Mouse (Mus musculus): ENCODE measurements around the gene Mgst3.

Mgst3 gene

GRCm38 (mm10) chr1:167393683-167394492 is at the start of gene Mgst3:
TSS of gene Mgst3 (minus strand) at chr1:167393841.
- DNase-seq (ENCODE audit: low spot score in 2 of 2) = peak; percentile 96 to 97

- no peak for DNase-seq (ENCODE audit: low spot score in 2 of 2)
Observed at GRCm38 (mm10) chr1:167438231-167438885, 44.7 kb upstream of the Mgst3 start.

DNA sequence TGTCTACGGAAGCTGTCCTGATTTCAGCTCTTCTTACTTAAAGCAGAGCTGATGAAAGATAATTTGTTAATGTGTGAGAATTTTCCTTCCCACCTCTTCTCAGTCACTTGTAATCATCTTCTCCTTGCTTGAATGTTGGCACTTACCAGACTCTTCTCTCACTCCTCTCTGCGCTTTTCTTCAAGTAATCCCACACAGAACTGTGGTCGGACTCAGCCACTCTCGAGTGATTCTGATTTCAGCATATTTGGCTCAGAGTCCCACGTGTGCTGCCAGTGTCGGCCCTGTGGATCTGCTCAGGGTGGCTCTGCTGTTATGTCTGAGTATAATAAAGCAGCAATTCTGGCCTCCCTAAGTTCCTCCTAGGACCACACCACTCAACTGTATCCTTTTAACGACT is 43.5 kb upstream of the Mgst3 start:
- DNase-seq (ENCODE audit: low spot score in 2 of 2) = no peak

DNA sequence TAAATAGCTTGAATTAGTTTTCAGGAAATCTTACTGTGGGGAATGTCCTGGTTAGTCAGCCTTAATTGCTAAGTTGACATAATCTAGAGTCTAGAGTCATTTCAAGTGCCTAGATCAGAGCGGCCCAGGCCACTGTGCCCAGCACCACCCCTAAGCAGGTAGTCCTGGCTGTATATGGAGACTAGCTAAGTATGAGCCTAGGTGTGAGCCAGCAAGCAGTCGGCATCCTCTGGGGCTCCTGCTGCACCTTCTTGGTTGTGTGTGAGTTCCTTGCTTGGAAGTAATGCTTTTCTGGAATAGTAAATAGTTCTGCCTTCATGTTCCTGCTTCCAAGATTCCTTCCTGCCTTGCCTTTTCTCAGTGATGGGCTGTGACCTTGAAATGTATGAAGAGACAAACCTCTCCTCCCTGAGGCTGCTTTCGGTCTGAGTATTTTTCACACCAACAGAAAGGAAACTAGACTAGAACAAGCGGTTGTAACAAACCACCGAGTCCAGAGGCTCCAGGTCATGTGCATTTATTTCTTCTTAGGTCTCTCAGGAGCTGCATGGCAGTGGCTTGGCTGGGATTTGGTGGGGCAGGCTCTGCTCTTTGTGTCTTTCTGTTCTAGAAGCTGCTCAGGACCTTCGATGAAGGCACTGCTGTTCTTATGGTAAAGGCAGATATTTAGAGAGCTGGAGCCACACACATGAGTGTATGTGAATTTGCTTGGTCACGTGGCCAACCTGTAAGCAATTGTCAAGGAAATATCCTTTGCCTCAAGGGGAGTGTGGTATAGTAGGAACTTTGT is 42.7 kb upstream of the Mgst3 start:
- no peak for DNase-seq (ENCODE audit: low spot score in 2 of 2)

DNA sequence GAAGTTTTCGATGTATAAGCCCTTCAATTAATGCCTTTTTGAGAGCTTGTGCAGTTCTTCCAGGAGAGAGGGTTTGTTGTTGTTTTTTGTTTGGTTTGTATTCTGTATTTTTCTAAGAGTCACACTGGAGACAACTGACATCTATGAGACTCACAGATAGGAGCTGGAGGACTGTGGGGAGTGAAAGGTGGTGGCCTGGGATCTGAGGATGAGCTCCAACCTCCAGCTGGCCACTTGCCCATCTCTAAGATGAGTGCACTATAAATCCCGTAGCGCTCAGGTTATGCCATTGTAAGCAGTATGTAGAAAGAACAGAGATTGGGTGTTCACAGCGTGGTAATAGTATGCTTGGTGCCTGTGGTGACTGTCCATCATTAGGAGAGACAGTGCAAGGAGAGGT is 41.3 kb upstream of the Mgst3 start:
- DNase-seq (ENCODE audit: low spot score in 2 of 2) = no peak

- DNase-seq (ENCODE audit: low spot score in 2 of 2) = no peak
Observed at GRCm38 (mm10) chr1:167430976-167431676, 37.5 kb upstream of the Mgst3 start.

- DNase-seq (ENCODE audit: low spot score in 2 of 2) = no peak
Observed at GRCm38 (mm10) chr1:167426681-167427080, 33.0 kb upstream of the Mgst3 start.

DNA sequence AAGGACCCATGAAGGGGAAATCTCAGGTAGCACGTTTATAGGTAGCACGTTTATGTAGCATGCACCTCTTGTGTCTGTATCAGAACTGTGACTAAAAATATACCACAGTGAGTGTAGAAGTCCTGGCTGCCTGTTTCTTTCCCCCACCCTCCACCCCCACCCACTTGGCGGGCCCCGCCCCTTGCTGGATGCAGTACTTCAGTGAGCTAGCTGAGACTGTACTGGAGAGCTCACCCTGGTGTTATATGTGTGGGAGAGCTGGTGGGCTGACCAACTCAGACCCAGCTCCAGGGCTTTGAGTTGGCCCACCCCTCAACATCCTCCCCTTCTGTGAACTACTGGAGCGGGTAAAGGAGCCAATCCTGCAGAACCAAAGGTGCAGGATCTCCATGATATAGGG is 31.9 kb upstream of the Mgst3 start:
- DNase-seq (ENCODE audit: low spot score in 2 of 2) = no peak

DNA sequence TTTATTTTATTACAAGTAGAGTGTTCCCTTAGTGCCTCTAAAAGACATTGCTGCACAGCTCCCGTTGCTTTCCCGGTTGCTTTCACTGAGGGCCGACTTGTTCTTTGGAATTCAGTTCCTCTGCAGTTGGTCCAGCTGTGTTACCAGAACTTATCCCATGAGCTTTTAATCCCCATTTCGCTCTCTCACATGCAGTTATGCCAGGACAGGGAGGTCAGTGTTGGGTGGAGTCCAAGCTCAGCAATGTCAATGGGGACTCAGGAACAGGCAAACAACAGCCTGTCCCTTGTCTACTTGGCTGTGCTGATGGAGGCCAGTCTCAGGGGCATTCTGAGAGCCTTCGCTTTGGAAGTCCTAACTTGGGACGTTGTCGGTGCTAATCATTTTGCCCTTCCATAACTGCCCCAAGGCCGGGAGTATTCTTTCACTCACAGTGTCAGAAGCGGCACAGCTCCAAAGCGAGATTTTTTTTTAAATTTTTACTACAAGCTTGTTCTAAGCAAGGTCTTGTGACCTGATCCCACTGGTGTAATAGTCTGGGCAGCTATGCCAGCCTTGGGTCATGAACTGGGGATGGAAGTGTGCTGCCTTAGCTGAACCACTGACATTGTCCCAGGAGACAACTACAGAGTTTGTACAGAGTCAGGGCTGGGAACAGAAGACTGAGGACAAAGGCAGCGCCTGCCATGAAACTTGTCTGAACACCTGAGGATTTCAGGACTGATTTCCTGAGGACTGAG is 29.0 kb upstream of the Mgst3 start:
- DNase-seq (ENCODE audit: low spot score in 2 of 2) = no peak

DNA sequence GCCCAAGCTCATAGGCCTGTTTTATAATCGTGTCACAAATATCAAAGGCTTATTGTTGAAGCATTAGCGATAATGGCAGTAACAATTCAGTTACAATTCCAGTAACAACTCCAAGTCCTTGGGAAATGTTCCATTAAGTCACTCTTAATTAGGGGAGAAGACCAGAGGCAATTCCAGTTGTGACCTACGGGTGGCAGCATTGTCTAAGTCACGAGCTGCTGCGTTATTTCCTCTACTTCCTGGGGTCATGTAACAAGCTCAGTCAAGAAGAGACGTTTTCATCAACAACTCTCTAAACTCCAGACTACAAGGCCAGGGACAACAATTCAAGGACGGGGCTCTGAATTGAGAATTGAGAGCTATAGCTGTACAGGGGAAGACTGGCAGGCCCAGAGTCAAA is 21.2 kb upstream of the Mgst3 start:
- DNase-seq (ENCODE audit: low spot score in 2 of 2) = peak; percentile 77 to 82

DNA sequence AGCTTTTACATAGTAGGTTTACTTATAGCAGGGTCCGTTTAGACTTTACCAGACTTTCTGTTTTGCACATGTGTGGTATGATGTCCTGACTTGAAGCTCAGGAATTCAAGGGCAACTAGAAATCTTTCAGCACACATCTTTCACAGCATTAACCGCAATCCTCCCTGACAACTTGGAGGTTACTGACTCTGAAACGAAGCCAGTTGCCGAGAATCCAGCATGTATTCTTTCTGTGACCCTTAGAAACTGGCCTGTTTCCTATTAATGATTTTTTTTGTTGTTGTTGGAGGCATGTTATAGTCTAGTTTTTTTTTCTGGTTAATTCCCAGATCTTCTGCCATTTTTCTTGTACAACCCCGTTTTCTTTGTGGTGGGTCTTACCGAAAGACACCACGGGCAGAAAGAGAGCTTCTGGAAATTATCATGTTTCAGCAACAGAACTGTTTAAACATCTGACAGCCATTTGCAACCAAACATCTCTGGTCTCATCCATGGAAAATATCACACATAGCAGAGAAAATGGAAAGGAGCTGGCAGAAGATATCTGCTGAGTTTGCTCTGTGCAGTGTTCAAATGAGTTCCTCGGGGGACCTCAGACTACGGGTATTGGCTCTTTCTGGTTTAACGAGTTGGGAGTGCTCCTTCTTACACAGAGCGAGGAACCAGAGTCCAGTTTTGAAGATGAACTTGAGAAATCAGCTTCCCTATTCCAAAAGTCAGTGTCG is 18.5 kb upstream of the Mgst3 start:
- no peak for DNase-seq (ENCODE audit: low spot score in 2 of 2)

DNA sequence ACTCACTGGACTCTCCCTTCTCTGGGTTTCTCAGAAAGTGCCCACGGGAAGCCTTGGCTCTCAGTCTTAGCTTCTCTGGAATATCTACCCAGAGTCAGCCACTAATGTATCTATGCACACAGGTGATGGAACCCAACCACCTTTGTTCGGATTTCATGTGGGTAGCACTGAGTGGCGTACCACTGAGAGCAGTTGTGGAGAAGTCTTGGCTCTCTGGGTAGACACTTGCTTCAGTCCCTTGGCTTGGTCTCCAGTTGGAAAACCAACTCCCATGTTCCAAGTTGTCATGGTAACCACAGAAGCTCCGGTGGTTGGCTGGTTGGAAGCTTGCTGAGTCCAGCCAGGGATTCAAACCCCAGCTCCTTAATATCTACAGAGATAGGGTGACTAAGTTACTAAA is 16.0 kb upstream of the Mgst3 start:
- no peak for DNase-seq (ENCODE audit: low spot score in 2 of 2)

- DNase-seq (ENCODE audit: low spot score in 2 of 2) = no peak
Observed at GRCm38 (mm10) chr1:167405237-167405636, 11.6 kb upstream of the Mgst3 start.

DNA sequence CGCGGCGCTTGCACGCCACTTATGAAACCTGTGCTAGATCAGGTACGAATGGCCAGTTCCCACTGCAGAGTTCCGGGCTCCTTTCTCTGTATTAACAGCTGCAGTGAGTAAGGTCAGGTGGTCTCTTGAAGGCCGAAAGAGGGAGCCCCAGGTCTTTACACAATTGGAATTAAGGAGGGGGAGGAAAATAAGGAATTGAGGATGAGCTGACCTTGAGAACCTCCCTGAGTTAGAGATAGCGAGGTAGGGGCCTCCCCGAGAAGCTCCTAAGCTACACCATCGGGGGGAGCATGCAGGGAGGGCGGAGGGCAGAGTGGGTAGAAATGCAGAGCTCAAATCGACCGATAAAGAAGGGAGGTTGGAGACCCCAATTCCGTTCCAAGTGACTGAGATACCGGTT is 360 bp downstream of the Mgst3 start:
- DNase-seq (ENCODE audit: low spot score in 2 of 2) = no peak

- DNase-seq (ENCODE audit: low spot score in 2 of 2) = peak; percentile 29 to 38
Observed at GRCm38 (mm10) chr1:167392687-167393086, 954 bp downstream of the Mgst3 start.

GRCm38 (mm10) chr1:167392031-167392640 is 1.5 kb downstream of the Mgst3 start:
- no peak for DNase-seq (ENCODE audit: low spot score in 2 of 2)

GRCm38 (mm10) chr1:167391241-167391640 is 2.4 kb downstream of the Mgst3 start:
- no peak for DNase-seq (ENCODE audit: low spot score in 2 of 2)

GRCm38 (mm10) chr1:167390381-167390780 is 3.3 kb downstream of the Mgst3 start:
- no peak for DNase-seq (ENCODE audit: low spot score in 2 of 2)

- DNase-seq (ENCODE audit: low spot score in 2 of 2) = no peak
Observed at GRCm38 (mm10) chr1:167389584-167389983, 4.1 kb downstream of the Mgst3 start.

GRCm38 (mm10) chr1:167388571-167388970 is 5.1 kb downstream of the Mgst3 start:
- DNase-seq (ENCODE audit: low spot score in 2 of 2) = no peak

All from frontal cortex, postnatal 36 days (tissue).